30 mouse cellular contexts compared by ENCODE assay signal in the genomic region with DNA sequence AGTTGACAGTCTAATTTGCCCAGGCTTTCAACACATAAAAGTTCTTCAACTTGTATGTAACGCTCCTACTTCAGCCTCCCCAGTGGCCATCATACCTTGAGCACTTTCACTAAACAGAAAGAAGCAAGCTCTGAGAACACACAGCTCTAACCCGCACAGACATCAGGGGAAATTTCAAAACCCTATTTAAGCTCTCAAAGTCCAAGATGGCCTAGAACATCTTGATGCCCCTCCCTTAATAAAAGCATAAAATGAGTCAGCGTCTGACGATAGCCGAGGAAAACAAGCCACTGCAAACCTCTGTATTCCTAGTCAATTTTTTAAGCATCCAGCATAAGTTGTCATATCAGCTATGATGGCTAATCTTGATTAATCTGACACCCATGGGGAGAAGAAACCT. TPM values are rescaled to one million over a fixed set of nuclear protein-coding genes. Genes with fewer than 3 reads are reported as not detected.
"Had no signal": no experiment of that assay in that cellular context is flagged by ENCODE, and none has a peak within 500 bp of the region (broad histone marks: within the 10 kb centered on the region; RNA-seq: fewer than 3 reads in every experiment).

No protein-coding gene starts in this region.

- H3K27ac ChIP-seq: kidney, embryonic 15.5 days; limb, embryonic 12.5 days; limb, embryonic 15.5 days; liver, embryonic 12.5 days; liver, embryonic 15.5 days; lung, embryonic 15.5 days; midbrain, embryonic 13.5 days had no signal

- H3K4me2 ChIP-seq: kidney, embryonic 15.5 days; limb, embryonic 12.5 days; limb, embryonic 15.5 days; liver, embryonic 12.5 days; liver, embryonic 15.5 days; lung, embryonic 15.5 days; midbrain, embryonic 13.5 days had no signal

- H3K9me3 ChIP-seq: kidney, embryonic 15.5 days; limb, embryonic 12.5 days; limb, embryonic 15.5 days; liver, embryonic 12.5 days; liver, embryonic 15.5 days; lung, embryonic 15.5 days; midbrain, embryonic 13.5 days had no signal

- H3K27me3 ChIP-seq: kidney, embryonic 15.5 days; limb, embryonic 12.5 days; limb, embryonic 15.5 days; liver, embryonic 12.5 days; liver, embryonic 15.5 days; lung, embryonic 15.5 days; midbrain, embryonic 13.5 days had no signal

- ATAC-seq: liver, embryonic 12.5 days; midbrain, embryonic 13.5 days had no signal

- H3K9ac ChIP-seq: kidney, embryonic 15.5 days; limb, embryonic 12.5 days; limb, embryonic 15.5 days; liver, embryonic 12.5 days; liver, embryonic 15.5 days; lung, embryonic 15.5 days; midbrain, embryonic 13.5 days had no signal

- H3K4me3 ChIP-seq: kidney, embryonic 15.5 days; limb, embryonic 12.5 days; limb, embryonic 15.5 days; liver, embryonic 12.5 days; liver, embryonic 15.5 days; lung, embryonic 15.5 days; midbrain, embryonic 13.5 days had no signal

- DNase-seq: kidney, adult 8-10 months; kidney, postnatal 10 days; kidney, postnatal 36 days; left cerebral cortex, postnatal 4 days; lung, adult 18-20 months; lung, postnatal 10 days; lung, postnatal 36 days; right cerebral cortex, adult 18-20 months; right cerebral cortex, postnatal 14 days; right cerebral cortex, postnatal 4 days; spleen, adult 18-20 months; thymus, adult 18-20 months; thymus, postnatal 36 days had no signal

RNA-seq across cellular contexts. Expression of gene Gm21976, which starts 31.9 kb away (rescaled TPM):
- total RNA-seq: layer of hippocampus, adult 18-20 months; layer of hippocampus, postnatal 14 days; left cerebral cortex, adult 8-10 months; left cerebral cortex, postnatal 14 days; left cerebral cortex, postnatal 4 days; midbrain, postnatal 0 days had no signal
- polyA plus RNA-seq: kidney, embryonic 15.5 days; limb, embryonic 12.5 days; limb, embryonic 15.5 days; liver, embryonic 12.5 days; liver, embryonic 15.5 days; lung, embryonic 15.5 days; midbrain, embryonic 13.5 days; midbrain, postnatal 0 days; neural tube, embryonic 11.5 days; neural tube, embryonic 14.5 days; stomach, embryonic 16.5 days; urinary bladder, adult 2 months had no signal

RNA-seq across cellular contexts. Expression of gene Foxd1, which starts 42.4 kb away (rescaled TPM):
- polyA plus RNA-seq: liver, embryonic 12.5 days; liver, embryonic 15.5 days; testis, adult 2 months; urinary bladder, adult 2 months had no signal
